Mouse (Mus musculus): ENCODE data around the gene Zfp704. TPM values are rescaled to one million over a fixed set of nuclear protein-coding genes. Genes with fewer than 3 reads are reported as not detected.

Zfp704 gene
- total and polyA plus RNA-seq, 3 experiments, result not detected

GRCm38 (mm10) chr3:9407801-9408200 lies 202.1 kb downstream of the Zfp704 start:
- Histone ChIP-seq H3K4me2 (ENCODE audit: insufficient read depth, low read depth, poor library complexity, severe bottlenecking) (no peak overlapping the region), H3K9ac (ENCODE audit: insufficient read depth, low read depth) (no peak overlapping the region), H3K79me2 (replicated peaks; ENCODE audit: control insufficient read depth, extremely low read depth, insufficient read depth, poor library complexity, severe bottlenecking) (no peaks in the 10 kb centered on the region), H3K4me1 (ENCODE audit: control insufficient read depth in 1 of 2, insufficient read depth in 2 of 2) (no peaks in the 10 kb centered on the region), H3K27me3 (replicated peaks) (no peaks in the 10 kb centered on the region), H3K36me3 (replicated peaks in 1 of 2; ENCODE audit: control insufficient read depth in 1 of 2, insufficient read depth in 1 of 2, low read length in 1 of 2) (no peaks in the 10 kb centered on the region), H3K9me3 (replicated peaks; ENCODE audit: low read length) (no peaks in the 10 kb centered on the region), H3K4me3 (replicated peaks in 1 of 3; ENCODE audit: low read depth in 2 of 3, low read length in 2 of 3, poor library complexity in 1 of 3) (no peak overlapping the region), H3K27ac (ENCODE audit: insufficient read depth, low read depth) (no peak overlapping the region)
- DNase-seq (ENCODE audit: extremely low read depth), result no peak
- TF ChIP-seq BHLHE40 (IDR thresholded peaks at IDR 0.05; ENCODE audit: low read depth, low read length) (0 out of 2 replicates have a peak, but pooled peaks have one; percentile 16), MEF2A (IDR thresholded peaks at IDR 0.05; ENCODE audit: borderline replicate concordance, low read depth, low read length) (no peak)
- in situ Hi-C loops (cut with MboI; ENCODE audit: low pct_ligation_motif_present, low pct_unique_long_range_greater_than_20kb, low sequenced_read_pairs) (no loop called here), dilution Hi-C loops (cut with MboI; ENCODE audit: extremely low pct_ligation_motif_present, extremely low pct_unique_long_range_greater_than_20kb, low sequenced_read_pairs) (no loop called here)

- H3K4me2 ChIP-seq (ENCODE audit: insufficient read depth, low read depth, poor library complexity, severe bottlenecking), result no peak overlapping the region
- no peaks in the 10 kb centered on the region for H3K27me3 ChIP-seq (replicated peaks)
- H3K9ac ChIP-seq (ENCODE audit: insufficient read depth, low read depth), result no peak overlapping the region
- in situ Hi-C loops (cut with MboI; ENCODE audit: low pct_ligation_motif_present, low pct_unique_long_range_greater_than_20kb, low sequenced_read_pairs), result no loop called here
- TF ChIP-seq CTCF (conservative IDR thresholded peaks at IDR 0.05 in 1 of 2, IDR thresholded peaks at IDR 0.05 in 1 of 2; ENCODE audit: low read depth in 2 of 2, low read length in 2 of 2) (no peak), BHLHE40 (IDR thresholded peaks at IDR 0.05; ENCODE audit: low read depth, low read length) (no peak), ZNF384 (IDR thresholded peaks at IDR 0.05; ENCODE audit: low read depth, low read length) (no peak)
- dilution Hi-C loops (cut with MboI; ENCODE audit: extremely low pct_ligation_motif_present, extremely low pct_unique_long_range_greater_than_20kb, low sequenced_read_pairs), result no loop called here
- no peak overlapping the region for H3K4me3 ChIP-seq (replicated peaks in 1 of 3; ENCODE audit: low read depth in 2 of 3, low read length in 2 of 3, poor library complexity in 1 of 3)
- no peaks in the 10 kb centered on the region for H3K9me3 ChIP-seq (replicated peaks; ENCODE audit: low read length)
- no peak for DNase-seq (ENCODE audit: extremely low read depth)
- H3K79me2 ChIP-seq (replicated peaks; ENCODE audit: control insufficient read depth, extremely low read depth, insufficient read depth, poor library complexity, severe bottlenecking), result no peaks in the 10 kb centered on the region
- H3K27ac ChIP-seq (ENCODE audit: insufficient read depth, low read depth), result no peak overlapping the region
- H3K4me1 ChIP-seq (ENCODE audit: control insufficient read depth in 1 of 2, insufficient read depth in 2 of 2), result no peaks in the 10 kb centered on the region
- H3K36me3 ChIP-seq (replicated peaks in 1 of 2; ENCODE audit: control insufficient read depth in 1 of 2, insufficient read depth in 1 of 2, low read length in 1 of 2), result no peaks in the 10 kb centered on the region
Observed at GRCm38 (mm10) chr3:9407119-9407546, 202.8 kb downstream of the Zfp704 start.

GRCm38 (mm10) chr3:9405341-9405740 lies 204.5 kb downstream of the Zfp704 start:
- H3K9ac ChIP-seq (ENCODE audit: insufficient read depth, low read depth), result no peak overlapping the region
- dilution Hi-C loops (cut with MboI; ENCODE audit: extremely low pct_ligation_motif_present, extremely low pct_unique_long_range_greater_than_20kb, low sequenced_read_pairs) (no loop called here), in situ Hi-C loops (cut with MboI; ENCODE audit: low pct_ligation_motif_present, low pct_unique_long_range_greater_than_20kb, low sequenced_read_pairs) (no loop called here)
- H3K27me3 ChIP-seq (replicated peaks), result no peaks in the 10 kb centered on the region
- TF ChIP-seq CHD1 (IDR thresholded peaks at IDR 0.05; ENCODE audit: low read depth, low read length) (no peak), MXI1 (IDR thresholded peaks at IDR 0.05; ENCODE audit: low read depth, low read length) (no peak), NELFE (IDR thresholded peaks at IDR 0.05; ENCODE audit: low read depth, low read length) (no peak), UBTF (IDR thresholded peaks at IDR 0.05; ENCODE audit: low read depth, low read length) (no peak), MYC (IDR thresholded peaks at IDR 0.05; ENCODE audit: low read depth, low read length) (no peak), ZNF384 (IDR thresholded peaks at IDR 0.05; ENCODE audit: low read depth, low read length) (no peak), USF1 (IDR thresholded peaks at IDR 0.05; ENCODE audit: low read depth, low read length) (no peak), TCF12 (IDR thresholded peaks at IDR 0.05; ENCODE audit: low read depth, low read length) (no peak), NRF1 (IDR thresholded peaks at IDR 0.05; ENCODE audit: low read depth, low read length) (no peak), ZKSCAN1 (IDR thresholded peaks at IDR 0.05; ENCODE audit: borderline replicate concordance, low read depth, low read length) (no peak), RCOR1 (conservative IDR thresholded peaks at IDR 0.05; ENCODE audit: low read depth, low read length) (no peak), GABPA (IDR thresholded peaks at IDR 0.05; ENCODE audit: insufficient replicate concordance, low read depth, low read length) (no peak), IRF4 (IDR thresholded peaks at IDR 0.05; ENCODE audit: low read depth, low read length) (no peak), E2F4 (IDR thresholded peaks at IDR 0.05; ENCODE audit: insufficient replicate concordance, low read depth, low read length) (no peak), RAD21 (IDR thresholded peaks at IDR 0.05; ENCODE audit: low read depth, low read length) (no peak), ELF1 (IDR thresholded peaks at IDR 0.05; ENCODE audit: low read depth, low read length) (no peak), MAX (IDR thresholded peaks at IDR 0.05; ENCODE audit: low read length) (no peak), POLR2AphosphoS2 (IDR thresholded peaks at IDR 0.05; ENCODE audit: low read depth, low read length) (no peak)
- no peaks in the 10 kb centered on the region for H3K36me3 ChIP-seq (replicated peaks in 1 of 2; ENCODE audit: control insufficient read depth in 1 of 2, insufficient read depth in 1 of 2, low read length in 1 of 2)
- no peak overlapping the region for H3K4me3 ChIP-seq (replicated peaks in 1 of 3; ENCODE audit: low read depth in 2 of 3, low read length in 2 of 3, poor library complexity in 1 of 3)
- peaks cover 0 to 7% of the 10 kb centered on the region in 2 experiments; a peak in 2 of 4 replicates for H3K4me1 ChIP-seq (ENCODE audit: control insufficient read depth in 1 of 2, insufficient read depth in 2 of 2)
- H3K9me3 ChIP-seq (replicated peaks; ENCODE audit: low read length), result no peaks in the 10 kb centered on the region
- H3K79me2 ChIP-seq (replicated peaks; ENCODE audit: control insufficient read depth, extremely low read depth, insufficient read depth, poor library complexity, severe bottlenecking), result no peaks in the 10 kb centered on the region
- DNase-seq (ENCODE audit: extremely low read depth), result no peak
- no peak overlapping the region for H3K4me2 ChIP-seq (ENCODE audit: insufficient read depth, low read depth, poor library complexity, severe bottlenecking)
- H3K27ac ChIP-seq (ENCODE audit: insufficient read depth, low read depth), result no peak overlapping the region

Data from CH12.LX (cell line).